Mouse (Mus musculus) adrenal gland, adult 2 months (tissue): ENCODE results near the gene Myrip. TPM values are rescaled to one million over a fixed set of nuclear protein-coding genes. Genes with fewer than 3 reads are reported as not detected.
"Not testable (repeated sequence)": the region's sequence is repeated elsewhere in the genome, so short reads cannot be mapped to it uniquely, and the experiment has no call there.

Experiments
- DNase-seq: peaks from one replicate; pipeline ENCODE4 v3.0.0; 2021
- polyA plus RNA-seq: library from polyadenylated mRNA; depleted of rRNA; stranded (reverse); fragments of >200 nt; gene quantifications from 2 replicates; pipeline ENCODE4 v1.2.3, GENCODE M21; 2012
- total RNA-seq, 2 experiments: library from RNA; stranded (reverse); gene quantifications; 2 replicates each; pipeline ENCODE4 v1.2.3; 2021

The Myrip gene
- total and polyA plus RNA-seq, 3 experiments = 1.4 to 5.4 (median 5.0) TPM

DNA sequence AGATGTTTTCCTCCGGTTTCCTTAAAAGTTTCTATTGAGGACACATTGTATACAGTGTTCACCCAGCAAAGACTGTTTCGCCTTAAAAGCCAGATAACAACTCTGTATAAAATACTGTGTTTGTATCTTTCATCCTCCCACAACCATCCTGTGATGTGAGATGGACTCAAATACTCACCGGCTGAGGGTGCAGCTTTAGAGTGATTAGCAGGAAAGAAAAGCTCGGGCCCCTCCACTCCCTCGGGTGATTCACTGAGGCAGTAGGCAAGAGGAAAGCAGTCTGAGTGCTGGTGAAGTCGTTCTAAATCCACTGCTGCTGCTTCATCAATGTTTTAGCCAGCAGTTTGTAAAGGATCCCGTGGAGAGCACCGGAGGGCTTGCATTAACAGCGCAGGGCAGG is 93.9 kb downstream of the Myrip start:
- DNase-seq = no peak

DNA sequence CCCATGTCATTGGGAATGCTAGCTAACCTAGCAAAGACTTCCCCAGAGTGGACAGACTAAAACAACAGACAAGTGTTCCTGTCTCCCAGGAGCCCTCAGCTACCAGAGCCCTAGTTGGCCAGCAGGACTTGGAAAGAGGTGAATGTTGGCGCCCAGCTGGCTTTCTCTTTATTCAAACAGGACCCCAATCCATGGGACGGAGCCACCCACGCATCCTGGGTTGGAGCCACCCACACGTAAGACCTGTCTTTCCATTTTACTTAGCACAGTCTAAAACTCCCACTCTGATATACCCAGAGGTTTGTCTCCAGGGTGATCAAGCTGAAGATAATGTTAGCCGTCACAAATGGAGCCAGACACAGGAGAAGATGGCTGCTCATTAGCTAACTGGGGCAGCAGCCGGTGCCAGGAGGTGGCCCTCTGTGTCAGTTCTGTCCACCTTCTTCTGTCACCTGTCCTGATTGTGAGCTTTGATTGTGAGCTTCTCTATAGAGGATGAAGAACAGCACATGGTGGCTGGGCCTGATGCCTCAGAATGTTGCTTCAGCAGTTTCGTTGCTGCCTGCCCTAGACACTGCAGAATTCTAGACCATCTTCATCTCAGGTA is 95.4 kb downstream of the Myrip start:
- DNase-seq = no peak

- DNase-seq = no peak
Measured at GRCm38 (mm10) chr9:120398289-120398688, 97.0 kb downstream of the Myrip start.

DNA sequence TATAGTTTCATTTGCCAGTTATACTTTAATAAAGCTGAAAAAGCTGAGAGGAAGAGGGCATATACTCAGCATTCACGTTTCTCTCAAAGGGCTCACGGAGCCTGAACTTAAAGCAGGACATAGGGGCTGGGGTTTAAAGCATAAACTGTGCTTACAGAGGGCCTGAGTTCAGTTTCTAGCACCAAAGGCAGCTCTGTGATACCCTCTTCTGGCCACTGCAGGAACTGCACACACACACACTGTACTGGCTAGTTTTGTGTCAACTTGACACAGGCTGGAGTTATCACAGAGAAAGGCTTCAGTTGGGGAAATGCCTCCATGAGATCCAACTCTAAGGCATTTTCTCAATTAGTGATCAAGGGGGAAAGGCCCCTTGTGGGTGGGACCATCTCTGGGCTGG is 98.2 kb downstream of the Myrip start:
- DNase-seq = not testable (repeated sequence)

DNA sequence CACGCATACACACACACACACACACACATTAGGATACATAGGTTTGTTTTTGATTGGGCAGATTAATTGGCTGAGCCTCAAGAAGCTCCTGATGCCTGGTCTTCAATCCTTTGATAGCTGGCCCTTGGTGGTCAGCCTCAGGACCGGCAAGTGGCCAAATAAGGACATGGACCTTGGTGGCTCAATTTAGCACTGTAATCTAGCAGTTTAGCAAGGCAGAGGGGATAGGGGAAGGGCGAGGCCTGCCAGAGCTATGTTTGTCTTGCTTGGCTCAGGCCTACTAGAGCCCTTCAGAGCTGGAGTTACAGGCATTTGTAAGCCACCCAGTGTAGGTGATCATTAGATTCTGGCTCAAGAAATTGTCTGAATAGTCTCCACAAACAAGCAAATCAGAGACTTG is 101.1 kb downstream of the Myrip start:
- no peak for DNase-seq

DNA sequence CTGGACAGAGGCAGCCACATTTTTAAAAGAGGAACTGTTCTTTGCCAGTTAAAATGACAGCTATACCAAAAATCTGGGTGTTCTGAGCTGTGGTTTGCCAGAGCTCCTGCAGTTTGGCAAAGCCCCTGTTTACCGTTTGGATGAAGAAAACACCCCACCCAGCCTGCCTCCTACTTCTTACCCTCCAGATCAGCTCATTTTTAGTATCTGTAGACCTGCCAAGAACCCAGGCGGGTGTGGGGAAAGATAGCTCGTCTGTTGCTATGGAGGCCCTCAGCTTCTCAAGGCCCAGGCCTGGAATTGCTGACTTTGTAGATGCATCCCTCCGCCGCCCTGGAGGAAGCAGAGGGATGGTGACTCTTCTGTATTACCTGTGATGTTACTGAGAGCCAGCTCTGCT is 102.3 kb downstream of the Myrip start:
- no peak for DNase-seq

DNA sequence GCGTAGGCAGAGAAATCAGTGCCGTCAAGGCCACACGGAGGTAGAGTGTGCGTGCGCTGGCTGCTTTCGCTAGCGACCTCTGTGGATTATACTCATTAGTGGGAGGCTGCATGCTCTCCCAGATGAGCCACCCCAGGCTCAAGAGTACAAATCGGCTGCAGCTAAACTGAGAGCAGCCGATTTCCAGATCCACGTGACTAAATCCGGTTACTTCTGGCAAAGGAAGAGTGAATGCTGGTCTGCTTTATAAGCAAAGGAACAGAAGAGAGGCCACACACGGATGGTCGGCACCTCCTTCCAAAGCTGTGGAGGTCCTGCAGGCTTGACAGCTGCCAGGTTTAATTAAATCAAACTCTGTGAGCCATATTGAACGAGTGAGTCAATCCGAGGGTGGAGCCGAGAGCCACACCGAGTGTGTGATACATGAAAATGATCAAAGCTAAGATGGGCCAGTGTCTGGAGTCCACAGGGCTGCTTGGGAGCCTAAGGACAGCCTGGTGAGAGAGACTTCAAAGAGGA is 108.4 kb downstream of the Myrip start:
- no peak for DNase-seq

DNA sequence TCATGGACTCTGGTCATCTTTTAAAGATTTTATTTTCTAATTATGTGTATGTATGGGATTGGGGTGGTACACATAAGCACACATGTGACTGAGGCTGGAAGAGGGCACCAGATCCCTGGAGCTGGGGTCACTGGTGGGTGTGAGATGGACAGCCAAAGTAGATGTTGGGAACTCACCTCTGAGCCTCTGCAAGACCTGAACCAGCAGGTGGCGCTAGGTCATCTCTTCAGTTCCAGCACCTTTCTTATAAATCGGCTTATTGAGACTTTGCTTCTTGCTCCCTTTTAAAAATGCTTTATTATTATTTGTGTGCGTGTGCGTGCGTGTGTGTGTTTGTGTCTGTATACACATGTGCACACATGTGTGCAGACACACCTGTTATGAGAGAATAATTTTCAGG is 109.1 kb downstream of the Myrip start:
- peak; percentile 22 for DNase-seq

DNA sequence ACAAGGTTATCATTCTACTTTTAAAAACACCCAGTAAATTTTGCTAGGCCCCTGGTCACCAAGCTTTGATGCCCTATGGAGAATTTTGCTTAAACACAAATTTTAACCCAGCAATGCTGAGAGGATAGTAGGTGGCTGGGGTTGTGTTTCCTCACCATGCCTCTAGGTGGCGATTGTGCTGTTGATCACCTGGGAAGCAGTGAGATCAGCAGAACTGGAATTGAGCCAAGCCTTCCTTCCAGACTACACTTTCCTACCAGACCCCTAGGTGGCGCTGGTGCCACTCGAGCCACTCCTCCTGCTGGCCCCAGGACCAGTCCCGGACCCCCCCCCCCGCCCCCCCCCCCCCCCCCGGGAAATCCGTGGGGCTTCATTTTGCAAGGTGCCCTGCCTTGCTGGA is 114.2 kb downstream of the Myrip start:
- DNase-seq = peak; percentile 75

- DNase-seq = peak; percentile 28
Measured at GRCm38 (mm10) chr9:120416151-120416550, 114.8 kb downstream of the Myrip start.

DNA sequence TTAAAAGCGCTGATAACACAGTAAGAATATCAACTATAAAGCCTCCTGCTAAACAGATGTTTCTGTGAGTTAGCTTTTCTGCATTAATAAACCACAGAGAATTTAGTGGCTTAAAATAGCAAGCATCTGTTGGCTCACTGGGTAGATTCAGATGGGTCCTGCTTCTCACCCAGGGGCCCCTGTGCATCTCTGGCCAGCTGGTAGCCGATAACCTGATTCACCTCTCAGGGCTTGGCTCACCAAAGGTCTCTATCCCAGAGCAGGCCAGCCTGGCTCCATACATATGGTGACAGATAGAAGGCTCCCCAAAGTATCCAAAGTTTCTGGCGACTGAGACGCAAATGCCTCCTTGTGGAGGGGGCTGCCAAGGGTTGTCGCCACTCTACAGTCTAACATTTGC is 115.4 kb downstream of the Myrip start:
- DNase-seq = no peak

GRCm38 (mm10) chr9:120418582-120418981 is 117.3 kb downstream of the Myrip start:
- no peak for DNase-seq

DNA sequence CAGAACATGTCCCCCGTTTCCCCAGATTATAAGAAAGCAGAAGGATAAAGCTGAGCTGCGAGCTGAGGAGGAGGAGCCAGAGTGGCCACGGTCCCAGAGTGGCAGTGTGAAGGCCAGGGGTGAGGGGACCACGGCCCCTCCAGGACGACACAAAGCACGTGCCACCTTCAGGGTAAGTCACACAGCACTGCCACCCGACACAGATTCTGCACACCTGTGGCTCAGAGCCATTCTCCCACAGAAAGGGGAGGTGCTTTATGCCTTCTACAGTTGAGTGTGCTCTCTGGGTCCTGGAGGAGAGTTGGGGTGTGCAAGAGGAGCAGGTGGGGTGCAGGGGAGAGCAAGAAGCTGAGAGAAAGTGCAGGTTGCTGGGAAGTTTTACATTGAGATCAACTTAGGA is 123.3 kb downstream of the Myrip start:
- no peak for DNase-seq

GRCm38 (mm10) chr9:120425768-120426167 is 124.5 kb downstream of the Myrip start:
- DNase-seq = peak; percentile 37

DNA sequence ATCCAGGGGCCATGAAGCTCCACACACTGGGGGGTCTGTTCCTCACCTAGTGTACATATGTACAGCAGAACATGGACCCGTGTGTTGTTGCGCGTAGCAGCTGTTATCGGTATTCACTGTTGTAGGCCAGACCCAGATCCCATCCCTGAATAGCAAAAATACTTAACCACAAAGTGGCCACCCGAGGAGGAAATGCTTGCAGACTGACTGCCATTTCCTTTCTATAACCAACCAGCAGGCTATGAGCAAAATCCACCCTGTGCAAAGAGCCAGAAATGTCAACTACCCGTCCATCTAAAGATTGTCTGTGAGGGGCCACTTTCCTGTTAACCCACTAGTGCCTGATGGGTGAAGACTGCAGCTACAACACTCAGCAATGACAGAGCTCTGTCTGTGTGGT is 126.9 kb downstream of the Myrip start:
- DNase-seq = no peak

DNA sequence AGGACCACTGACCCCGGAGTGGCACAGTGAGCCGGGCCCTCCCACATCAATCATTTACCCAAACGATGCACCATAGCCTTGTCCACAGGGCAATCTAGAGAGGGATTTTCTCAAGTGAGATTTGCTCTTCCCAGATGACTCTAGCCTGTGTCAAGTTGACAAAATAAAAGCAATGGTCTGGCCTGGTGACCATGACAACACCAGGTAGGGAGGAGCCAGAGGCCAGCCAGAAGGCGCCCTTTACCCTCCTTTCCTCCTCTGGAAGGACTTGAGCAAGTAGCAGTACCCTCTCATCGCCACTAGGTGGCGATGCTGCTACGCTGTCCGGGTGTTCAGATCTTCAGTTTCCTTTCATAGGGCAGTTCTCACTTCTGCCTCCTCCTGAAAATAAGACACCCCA is 132.4 kb downstream of the Myrip start:
- DNase-seq = peak; percentile 56

DNA sequence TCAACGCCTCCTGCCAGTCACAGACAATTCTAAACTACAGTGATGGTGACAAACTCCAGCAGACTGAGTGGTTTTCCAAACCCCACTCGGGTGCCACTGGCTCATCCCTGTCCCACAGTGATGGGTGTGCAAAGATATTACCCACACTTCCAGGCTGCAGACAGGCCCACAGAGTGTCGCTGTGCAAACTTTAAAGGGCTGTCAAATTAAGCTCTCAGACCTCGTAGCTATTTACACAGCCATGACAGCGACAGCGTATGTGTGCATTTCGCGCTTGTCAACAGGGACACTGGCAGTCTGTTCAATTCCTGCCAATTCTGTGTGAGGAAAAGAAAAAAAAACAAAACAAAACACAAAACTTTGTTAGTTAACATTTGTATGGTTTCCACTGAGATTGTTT is 134.5 kb downstream of the Myrip start:
- no peak for DNase-seq

DNA sequence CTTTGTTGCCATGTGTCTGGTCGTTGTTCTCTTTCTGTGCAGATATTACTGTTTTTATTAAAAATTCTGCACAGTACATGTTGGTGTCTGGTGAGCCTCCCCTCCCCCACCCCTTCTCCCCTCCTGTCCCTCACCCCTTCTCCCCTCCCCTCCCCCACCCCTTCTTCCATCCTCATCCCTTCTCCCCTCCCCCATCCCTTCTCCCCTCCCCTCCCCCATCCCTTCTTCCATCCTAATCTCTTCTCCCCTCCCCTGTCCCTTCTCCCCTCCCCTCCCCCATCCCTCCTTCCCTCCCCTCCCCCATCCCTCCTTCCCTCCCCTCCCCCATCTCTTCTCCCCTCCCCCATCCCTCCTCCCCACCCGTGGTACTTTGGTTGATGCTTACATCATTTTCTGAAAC is 135.5 kb downstream of the Myrip start:
- no peak for DNase-seq

- DNase-seq = no peak
Measured at GRCm38 (mm10) chr9:120437266-120437876, 136.1 kb downstream of the Myrip start.

GRCm38 (mm10) chr9:120438350-120438749 is 137.0 kb downstream of the Myrip start:
- DNase-seq = no peak

DNA sequence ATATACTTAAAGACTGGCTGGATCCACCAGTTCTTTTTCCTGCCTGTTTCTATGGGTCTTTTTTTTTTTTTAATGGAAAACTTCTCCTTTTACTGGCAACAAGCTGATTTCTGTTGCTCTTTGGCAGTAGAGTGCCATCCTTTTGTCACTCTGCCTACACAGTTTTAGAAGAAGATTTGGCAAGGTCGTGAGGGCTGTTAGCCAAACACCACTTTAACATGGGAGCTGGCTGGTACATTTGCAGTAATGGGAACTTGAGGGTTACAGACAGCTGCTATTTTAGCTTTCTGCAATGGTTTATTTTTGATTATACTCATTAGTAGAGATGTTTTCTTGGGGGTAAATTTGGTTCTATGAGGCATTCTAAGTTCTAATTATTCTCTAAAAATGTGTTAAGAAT is 137.5 kb downstream of the Myrip start:
- DNase-seq = no peak

DNA sequence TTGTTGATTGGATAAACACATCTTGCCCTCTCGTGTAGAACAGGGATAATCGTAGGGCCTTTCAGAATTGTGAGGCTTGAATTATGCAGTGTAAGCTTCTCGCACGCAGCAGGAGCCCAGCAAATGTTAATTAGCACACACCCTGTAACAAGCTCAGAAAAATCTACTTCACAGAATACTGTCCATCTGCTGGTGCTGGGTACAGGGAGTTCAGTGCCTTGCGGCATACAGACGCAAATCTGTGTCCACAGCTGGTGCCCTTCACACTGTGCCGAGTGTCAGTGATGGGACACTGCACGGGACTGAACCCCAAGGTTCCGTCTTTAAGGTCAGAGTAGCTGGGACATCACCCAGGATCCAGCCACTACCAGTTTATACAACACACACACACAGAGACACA is 143.3 kb downstream of the Myrip start:
- no peak for DNase-seq

DNA sequence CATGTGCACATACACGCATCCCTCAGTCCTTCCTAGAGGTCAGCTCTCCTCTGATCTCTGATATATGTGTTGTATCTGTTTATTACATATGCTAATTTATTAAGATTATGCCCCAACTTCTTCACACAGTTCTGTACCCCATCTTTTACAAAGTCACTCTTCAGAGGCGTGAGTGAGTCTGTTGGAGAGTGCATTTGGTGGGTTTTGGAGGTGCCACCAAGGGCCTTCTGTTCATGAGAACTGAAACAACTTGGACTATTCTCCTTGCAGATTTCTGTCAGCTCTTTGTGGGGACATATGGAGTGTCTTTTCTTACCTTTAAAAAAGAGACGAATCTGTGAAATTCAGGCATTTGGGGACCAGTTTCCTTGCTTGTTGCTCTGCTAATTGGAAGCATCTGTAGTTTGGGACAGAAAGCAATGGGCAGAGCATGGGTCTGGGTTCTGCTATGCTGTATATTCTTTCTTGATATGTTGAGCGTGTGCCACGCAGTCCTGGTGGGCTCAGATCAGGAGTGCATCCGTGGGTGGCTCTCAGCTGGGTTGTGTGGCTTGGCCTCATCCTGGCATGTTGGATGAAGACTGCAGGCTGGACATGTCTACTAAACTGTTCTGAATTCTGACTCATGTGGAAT is 148.5 kb downstream of the Myrip start:
- DNase-seq = no peak
